Mouse (Mus musculus) megakaryocyte-erythroid progenitor cell, adult 5-6 weeks (primary cell): ENCODE measurements at regions not wholly inside any gene's neighbourhood (a gene's known extent, or its start where the extent isn't known, plus 50 kb on each side); places are given as distances from the start of the nearest gene placed in this dataset.

Experiments
- ATAC-seq: replicated peaks from 2 replicates; pipeline ENCODE4 v1.8.0; 2016; ENCODE audit warnings: mild to moderate bottlenecking, inconsistent platforms; ENCODE audit not compliant: severe bottlenecking, poor library complexity, low FRiP score, low TSS enrichment

- no peak for ATAC-seq
Observed at GRCm38 (mm10) chr1:125165226-125165625, 270.3 kb downstream of the Actr3 start.

- ATAC-seq, result no peak
Observed at GRCm38 (mm10) chr1:125158481-125158880, 277.0 kb downstream of the Actr3 start.

GRCm38 (mm10) chr1:125156093-125156492 is 279.4 kb downstream of the Actr3 start:
- ATAC-seq, result no peak

- ATAC-seq, result no peak
Observed at GRCm38 (mm10) chr1:125149817-125150216, 285.7 kb downstream of the Actr3 start.

- ATAC-seq, result no peak
Observed at GRCm38 (mm10) chr1:125123861-125124260, 311.7 kb downstream of the Actr3 start.

- ATAC-seq, result no peak
Observed at GRCm38 (mm10) chr1:125100596-125100995, 334.9 kb downstream of the Actr3 start.

GRCm38 (mm10) chr1:125084906-125085305 is 350.6 kb downstream of the Actr3 start:
- ATAC-seq, result no peak

- no peak for ATAC-seq
Observed at GRCm38 (mm10) chr1:125039572-125040326, 395.8 kb downstream of the Actr3 start.

GRCm38 (mm10) chr1:125013301-125013700 is 422.2 kb downstream of the Actr3 start:
- ATAC-seq, result no peak

GRCm38 (mm10) chr1:125011893-125012292 is 423.6 kb downstream of the Actr3 start:
- no peak for ATAC-seq

- ATAC-seq, result no peak
Observed at GRCm38 (mm10) chr1:124997577-124997976, 437.9 kb downstream of the Actr3 start.

GRCm38 (mm10) chr1:124950849-124951248 is 484.7 kb downstream of the Actr3 start:
- ATAC-seq, result no peak

GRCm38 (mm10) chr1:124904373-124904772 is 531.2 kb downstream of the Actr3 start:
- ATAC-seq, result no peak

- no peak for ATAC-seq
Observed at GRCm38 (mm10) chr1:124871148-124871547, 564.4 kb downstream of the Actr3 start.

GRCm38 (mm10) chr1:124866248-124866647 is 569.3 kb downstream of the Actr3 start:
- no peak for ATAC-seq

GRCm38 (mm10) chr1:124845681-124846080 is 589.8 kb downstream of the Actr3 start:
- ATAC-seq, result no peak

GRCm38 (mm10) chr1:124825717-124826116 is 609.8 kb downstream of the Actr3 start:
- no peak for ATAC-seq

GRCm38 (mm10) chr1:124793026-124793425 is 642.5 kb downstream of the Actr3 start:
- ATAC-seq, result no peak

- no peak for ATAC-seq
Observed at GRCm38 (mm10) chr1:124790646-124791045, 644.9 kb downstream of the Actr3 start.

- ATAC-seq, result no peak
Observed at GRCm38 (mm10) chr1:124790130-124790529, 645.4 kb downstream of the Actr3 start.

GRCm38 (mm10) chr1:124783066-124783465 is 652.5 kb downstream of the Actr3 start:
- ATAC-seq, result no peak

GRCm38 (mm10) chr1:124777685-124778084 is 657.8 kb downstream of the Actr3 start:
- ATAC-seq, result no peak
